Mouse (Mus musculus) liver (tissue): ENCODE results near the gene Ddx5.
"Not testable (repeated sequence)": the region's sequence is repeated elsewhere in the genome, so short reads cannot be mapped to it uniquely, and the experiment has no call there.

Experiments
- DNase-seq: peaks from one replicate; pipeline ENCODE4 v3.0.0-alpha.2; 2020; ENCODE audit warnings: mixed read lengths

The Ddx5 gene

DNA sequence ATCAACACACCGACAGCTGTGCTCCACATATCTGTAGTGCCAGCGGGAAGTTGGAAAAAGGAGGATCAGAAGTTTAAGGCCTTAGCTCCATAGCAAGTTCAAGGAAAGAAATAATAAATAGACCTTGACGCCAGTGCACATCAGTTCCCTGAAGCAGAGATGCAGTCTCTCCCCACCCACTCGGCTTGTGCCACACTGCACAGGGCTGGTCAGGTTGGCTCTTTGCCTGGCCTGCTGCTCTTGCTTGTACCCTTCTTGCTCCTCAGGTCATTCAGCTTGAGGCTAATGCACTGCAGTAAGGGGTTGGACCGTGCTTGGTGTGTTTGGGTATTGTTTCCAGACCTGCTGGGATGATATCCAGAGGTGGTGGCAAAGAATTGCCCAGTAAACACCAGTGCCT is 28.5 kb downstream of the Ddx5 start:
- no peak for DNase-seq

DNA sequence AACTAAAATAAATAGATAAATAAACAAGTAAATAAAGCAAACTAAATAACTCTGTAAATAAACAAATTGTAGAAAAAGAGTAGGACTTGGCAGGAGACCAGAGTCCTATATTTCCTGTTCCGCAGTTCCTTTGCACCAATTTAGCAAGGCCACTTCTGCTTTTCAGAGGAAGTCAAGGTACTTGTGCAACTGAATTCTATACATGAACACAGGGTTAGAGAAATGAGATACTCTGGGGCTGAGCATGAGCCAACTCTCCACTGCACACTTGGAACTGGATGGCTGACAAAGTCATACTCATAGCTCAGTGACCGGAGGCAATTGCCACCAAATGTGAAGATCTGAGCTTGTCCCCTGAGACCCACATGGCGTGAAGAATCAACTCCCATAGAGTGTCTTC is 30.0 kb downstream of the Ddx5 start:
- DNase-seq = no peak

DNA sequence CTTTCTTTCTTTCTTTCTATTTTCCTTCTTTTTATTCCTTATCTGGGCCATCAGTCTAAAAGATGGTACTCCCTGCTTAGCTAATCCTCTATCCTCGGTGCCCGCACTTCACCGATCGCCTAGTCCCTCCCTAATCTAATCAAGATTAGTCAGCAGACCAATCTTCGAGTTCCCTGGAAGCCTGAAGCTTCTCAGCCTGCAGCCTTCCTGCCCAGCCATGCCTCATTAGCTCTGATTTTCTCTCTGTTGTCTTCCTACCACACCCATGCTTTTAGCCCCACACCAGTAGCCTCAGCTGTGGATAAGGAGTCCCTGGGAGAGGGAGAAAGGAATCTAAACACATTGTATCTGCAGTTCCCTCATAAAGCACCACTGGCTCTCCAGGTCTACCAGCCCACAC is 33.4 kb downstream of the Ddx5 start:
- DNase-seq = no peak

DNA sequence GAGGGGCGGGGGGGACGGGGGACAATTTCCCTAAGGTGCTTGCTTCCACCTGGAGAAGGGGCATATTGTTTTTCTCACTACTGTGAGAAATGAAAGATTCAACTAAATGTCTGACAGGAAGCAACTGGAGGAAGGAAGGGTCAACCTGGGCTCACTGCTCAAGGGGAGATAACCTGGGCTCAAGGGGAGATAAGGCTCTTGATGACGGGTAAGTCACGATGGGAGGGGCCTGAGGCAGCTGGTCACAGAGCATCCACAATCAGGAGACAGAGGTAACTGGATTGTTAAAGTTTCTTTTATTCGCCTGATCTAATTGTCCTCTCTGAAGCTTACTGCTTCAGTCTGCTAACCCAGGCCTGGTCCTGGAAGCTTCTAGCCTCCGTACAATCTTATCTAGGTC is 35.7 kb downstream of the Ddx5 start:
- no peak for DNase-seq

DNA sequence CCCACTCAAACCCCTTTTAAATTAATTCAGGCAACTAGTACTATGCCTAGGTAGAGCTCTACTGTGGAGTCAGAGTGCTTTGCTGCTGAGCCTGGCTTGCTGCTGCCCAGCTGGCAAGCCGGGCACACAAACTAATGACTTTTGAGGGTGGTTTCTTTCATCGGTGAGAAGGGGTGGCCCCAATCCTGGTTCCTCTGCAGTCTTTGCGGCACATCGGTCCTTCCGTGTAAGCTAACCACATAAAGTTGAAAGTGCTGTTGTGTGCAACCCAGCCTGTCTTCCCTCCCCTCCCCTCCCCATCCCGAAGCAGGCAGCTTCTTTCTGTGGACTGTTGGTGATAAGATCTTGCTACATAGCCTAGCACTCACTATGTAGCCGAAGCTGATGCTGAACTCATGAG is 36.9 kb downstream of the Ddx5 start:
- DNase-seq = peak; percentile 37

DNA sequence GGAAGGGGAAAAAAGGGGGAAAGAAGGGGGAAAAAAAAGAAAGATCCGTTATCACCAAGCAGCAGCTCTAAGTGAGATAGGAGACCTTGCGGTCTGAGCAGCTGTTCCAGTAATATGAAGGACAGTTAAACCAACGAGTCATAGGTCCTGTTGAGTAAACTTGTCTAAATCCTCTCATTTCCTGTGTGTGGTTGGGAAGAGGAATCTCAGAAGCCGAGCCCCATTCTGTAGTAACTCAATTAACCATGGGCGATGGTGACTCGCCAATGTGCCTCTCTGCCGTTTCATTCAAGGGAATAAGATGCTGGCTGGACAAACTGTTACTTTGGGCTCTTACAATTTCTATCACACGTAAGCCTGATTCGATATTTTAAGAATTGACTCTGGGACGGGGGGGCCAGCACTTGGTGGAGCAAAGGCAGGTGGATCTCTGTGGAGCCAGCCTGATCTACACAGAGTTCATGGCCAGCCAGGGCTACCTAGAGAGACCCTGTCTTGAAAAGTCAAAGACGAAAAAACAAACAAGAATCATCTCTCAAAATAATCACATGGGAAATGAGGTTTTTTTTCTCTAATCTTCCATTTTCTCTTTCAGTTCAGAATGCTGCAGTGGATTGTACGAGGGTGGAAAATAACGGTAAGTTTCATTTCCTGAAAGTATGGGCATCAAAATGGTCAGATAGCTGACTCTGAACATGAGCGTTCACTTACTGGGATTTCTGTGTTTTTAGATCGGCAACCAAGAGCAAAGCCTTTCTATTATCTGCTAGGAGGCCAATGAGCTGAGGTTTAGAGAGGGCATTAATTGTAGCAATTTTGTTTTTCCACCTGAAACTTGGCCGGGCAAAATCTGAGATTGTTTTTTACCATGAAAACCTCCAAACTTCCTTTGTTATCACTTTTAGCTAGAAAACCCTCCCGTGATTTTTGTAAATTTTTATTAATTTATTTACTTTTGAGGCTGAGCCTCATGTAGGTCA is 37.7 kb downstream of the Ddx5 start, which contains the start of gene Milr1:
Gene Milr1, plus strand, starts transcription at position 188 of the 980 bp plus-strand sequence.
- no peak for DNase-seq

DNA sequence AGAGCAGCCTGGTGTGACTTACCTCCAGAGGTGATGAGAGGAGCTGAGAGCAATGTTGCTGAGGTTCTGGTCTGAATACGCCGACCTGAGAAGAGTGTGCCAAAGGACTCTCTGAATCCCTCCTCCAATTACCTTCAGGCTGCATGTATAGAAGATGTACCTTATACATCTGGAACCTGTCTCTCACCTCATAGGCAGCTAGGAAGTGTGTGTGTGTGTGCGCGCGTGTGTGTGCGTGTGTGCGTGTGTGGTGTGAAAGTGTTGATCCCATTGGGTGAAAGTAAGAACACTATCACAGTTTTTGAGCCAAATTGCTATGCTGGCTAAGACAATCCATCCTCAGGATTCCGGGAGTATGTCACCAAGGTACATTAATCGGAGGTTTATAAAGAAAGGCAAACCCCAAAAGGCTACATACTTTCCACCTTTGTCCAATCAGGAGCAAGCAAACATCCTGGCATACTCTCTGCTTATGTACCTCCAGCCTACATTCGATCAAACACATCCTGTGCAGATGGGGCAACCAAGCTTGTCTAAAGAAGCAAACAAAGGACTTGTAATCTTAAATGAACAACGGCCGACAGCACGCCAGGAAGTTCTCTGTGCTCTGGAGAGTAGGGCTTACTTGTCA is 38.7 kb downstream of the Ddx5 start, which contains the start of gene Pecam1:
Gene Pecam1, minus strand, starts transcription at position 508 of the 631 bp plus-strand sequence.
- no peak for DNase-seq

DNA sequence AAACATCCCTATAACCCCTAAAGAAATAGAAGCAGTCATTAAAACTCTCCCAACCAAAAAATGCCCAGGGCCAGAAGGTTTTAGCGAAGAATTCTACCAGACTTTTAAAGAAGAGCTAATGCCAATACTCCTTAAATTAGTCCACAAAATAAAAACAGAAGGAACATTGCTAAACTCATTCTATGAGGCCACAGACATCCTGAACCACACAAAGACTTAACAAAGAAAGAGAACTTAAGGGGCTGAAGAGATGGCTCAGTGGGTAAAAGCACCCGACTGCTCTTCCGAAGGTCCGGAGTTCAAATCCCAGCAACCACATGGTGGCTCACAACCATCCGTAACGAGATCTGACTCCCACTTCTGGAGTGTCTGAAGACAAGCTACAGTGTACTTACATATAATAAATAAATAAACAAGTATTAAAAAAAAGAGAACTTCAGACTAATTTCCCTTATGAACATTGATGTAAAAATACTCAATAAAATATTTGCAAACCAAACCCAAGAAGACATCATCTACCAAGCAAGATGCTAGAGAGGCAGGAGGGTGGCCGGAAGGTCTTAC is 39.3 kb downstream of the Ddx5 start:
- not testable (repeated sequence) for DNase-seq

DNA sequence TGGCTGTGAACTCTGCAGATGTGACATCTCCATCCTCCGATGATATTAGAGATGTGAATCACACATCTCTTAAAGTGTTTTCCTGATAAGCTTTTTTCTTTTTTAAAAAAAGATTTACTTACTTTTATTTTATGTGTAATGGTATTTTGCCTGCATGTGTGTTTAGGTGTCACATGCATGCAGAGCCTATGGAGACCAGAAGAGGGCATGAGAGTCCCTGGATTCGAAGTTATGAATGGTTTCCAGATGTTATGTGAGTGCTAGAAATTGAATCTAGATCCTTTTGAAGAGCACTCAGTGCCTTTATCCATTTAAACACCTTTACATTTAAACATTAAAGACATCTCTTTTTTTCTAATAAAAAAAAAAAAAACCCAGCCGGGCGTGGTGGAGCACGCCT is 44.0 kb downstream of the Ddx5 start:
- no peak for DNase-seq

DNA sequence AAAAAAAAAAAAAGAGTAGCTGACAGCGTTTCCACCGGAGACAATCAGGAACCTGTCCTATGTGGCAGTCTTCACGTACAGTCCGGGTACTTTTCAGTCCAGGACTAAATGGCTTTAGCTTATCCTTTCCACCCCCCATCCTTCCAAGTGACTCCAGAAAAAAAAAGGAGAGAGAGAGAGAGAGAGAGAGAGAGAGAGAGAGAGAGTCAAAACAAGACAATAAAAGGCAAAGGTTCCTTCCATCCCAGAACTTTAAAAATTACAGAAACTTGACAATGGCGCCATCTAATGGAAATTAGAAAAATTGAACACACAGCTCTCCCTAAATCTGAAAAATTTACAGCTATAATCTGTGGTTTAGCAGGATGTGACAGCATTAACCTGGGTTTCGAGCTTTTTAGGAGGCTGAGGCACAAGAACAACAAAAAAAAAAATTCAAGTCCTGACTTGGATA is 46.6 kb downstream of the Ddx5 start:
- DNase-seq = no peak

DNA sequence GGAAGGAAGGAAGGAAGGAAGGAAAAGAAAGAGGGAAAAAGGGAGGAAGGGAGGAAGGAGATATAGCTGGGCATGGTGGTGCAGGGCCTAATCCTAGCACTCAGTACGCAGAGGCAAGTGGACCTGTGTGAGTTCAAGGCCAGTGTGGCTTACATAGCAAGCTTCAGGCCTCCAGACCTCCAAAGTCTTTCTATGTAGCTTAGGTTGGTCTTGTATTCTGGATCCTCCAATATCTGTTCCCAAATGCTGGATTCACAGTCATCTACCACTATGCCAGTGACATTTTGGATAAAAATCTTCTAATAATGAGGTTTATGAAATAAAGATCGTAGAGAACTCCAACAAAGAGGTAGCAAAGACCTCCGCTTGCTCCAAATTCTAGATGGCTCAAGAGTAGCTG is 47.2 kb downstream of the Ddx5 start:
- no peak for DNase-seq

DNA sequence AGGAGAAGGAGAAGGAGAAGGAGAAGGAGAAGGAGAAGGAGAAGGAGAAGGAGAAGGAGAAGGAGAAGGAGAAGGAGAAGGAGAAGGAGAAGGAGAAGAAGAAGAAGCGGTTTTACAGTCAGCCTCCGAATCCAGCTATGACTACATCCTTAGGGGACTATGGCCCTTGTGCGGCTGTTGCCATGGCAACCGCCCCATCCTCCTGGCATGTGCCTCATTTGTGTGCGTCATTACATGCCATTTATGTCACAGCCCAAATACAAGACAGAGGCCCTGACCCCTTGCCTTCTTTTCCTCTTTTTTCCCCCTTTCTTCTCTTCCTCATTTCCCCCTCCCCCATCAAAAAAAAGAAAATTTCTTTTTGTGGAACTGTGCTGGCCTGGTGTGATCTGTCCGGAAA is 47.8 kb downstream of the Ddx5 start:
- no peak for DNase-seq

DNA sequence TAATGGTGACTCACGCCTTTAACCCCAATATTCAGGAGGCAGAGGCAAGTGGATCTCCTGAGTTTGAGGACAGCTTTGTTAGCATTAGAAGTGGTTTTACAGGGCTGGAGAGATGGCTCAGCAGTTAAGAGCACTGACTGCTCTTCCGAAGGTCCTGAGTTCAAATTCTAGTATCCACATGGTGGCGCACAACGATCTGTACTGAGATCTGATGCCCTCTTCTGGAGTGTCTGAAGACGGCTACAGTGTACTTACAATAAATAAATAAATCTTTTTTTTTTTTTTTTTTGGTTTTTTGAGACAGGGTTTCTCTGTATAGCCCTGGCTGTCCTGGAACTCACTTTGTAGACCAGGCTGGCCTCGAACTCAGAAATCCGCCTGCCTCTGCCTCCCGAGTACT is 48.3 kb downstream of the Ddx5 start:
- DNase-seq = not testable (repeated sequence)

DNA sequence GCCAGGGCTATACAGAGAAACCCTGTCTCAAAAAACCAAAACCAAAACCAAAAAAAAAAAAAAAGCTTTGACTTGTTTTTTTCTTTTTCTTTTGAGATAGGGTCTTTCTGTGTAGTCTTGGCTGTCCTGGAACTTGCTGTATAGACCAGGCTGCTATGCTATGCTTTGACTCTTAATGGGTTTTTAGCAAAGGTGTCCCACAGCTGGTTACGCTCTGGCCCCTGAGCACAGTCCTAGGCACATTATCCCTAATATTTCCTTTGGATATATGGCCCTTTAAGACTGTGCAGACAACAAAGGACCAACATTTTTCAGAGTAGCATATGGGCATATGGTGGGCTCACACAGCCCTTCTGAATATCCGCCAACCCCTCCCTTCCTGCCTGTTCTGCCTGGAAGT is 49.9 kb downstream of the Ddx5 start:
- no peak for DNase-seq

DNA sequence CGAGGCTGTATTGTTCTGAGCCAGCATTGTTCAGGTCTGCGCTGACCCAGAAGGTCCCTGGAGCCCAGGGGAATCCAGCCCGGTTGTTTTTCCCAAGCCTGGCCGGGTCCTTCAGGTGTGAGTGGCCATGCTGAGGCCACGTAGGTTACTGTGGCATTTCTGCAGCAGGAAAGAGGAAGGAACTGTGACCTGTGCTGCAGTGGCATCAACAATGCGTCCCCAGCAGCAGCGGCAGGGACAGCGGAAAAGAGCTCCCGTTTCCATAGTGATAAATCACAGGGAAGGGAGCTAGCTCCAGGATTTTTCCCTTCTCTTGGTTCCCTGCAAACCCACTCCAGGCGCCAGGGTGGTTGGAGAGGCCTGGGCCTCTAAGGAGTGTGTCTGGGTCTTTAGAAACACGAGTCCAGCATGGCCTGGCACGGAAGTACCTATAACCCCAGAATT is 51.8 kb downstream of the Ddx5 start:
- DNase-seq = no peak

DNA sequence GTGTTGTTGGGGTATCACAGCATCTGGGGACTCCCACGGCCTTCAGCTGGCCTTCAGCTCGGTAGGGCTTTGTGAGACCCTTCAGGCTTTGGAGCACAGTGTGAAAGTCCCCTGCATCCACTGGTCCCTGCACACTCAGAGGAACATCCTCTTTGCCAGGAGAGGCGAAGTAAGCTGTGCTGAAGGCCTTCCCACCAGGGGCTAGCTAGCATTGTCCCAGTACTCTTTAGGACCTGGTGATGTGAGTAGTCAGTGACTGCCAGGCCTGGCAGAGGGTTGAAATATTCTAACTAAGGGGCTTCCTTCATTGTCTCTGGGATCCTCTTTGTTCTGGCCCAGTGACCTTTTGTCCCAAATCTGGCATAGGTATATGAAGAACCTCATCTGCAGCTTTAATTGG is 52.4 kb downstream of the Ddx5 start:
- DNase-seq = no peak

DNA sequence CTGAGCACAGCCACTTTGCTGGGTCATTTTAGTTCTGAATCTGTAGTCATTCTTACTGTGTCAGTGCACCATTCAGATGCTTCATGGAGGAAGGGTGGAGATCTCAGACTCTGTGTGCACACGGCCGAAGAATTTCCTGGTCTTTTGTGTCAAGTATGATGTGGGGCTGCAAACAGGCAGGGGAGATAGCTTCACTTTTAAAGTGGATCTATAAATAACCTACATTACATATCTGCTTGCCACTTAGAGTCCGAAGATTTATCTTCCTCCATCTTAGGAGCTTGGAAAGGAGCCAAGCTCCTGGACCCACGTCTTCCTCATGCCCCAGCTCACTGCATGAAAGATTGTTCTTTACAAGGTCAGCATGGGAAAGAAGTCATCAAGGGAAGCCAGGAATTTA is 58.3 kb downstream of the Ddx5 start:
- DNase-seq = no peak
